Mouse (Mus musculus) midbrain, embryonic 16.5 days (tissue): ENCODE measurements at regions not wholly inside any gene's neighbourhood (a gene's known extent, or its start where the extent isn't known, plus 50 kb on each side); places are given as distances from the start of the nearest gene placed in this dataset.

Experiments used
- ATAC-seq: fragments of 200-750 bp; cut with Nextera tagmentation; 2 replicates; pipeline ENCODE4 v1.8.0; 2017; ENCODE audit warnings: moderate TSS enrichment
- H3K27ac ChIP-seq: fragments of 300-500 bp; sonication (generic); 2 replicates; pipeline ENCODE4 v1.5.1; 2014; ENCODE audit warnings: mild to moderate bottlenecking, low read length, mixed read lengths
- H3K27me3 ChIP-seq: fragments of 300-500 bp; sonication (generic); 2 replicates; pipeline ENCODE4 v1.6.1; 2014; ENCODE audit warnings: low read depth, low read length, mixed read lengths; ENCODE audit not compliant: control insufficient read depth, insufficient read depth
- H3K36me3 ChIP-seq: fragments of 300-500 bp; sonication (generic); 2 replicates; pipeline ENCODE4 v1.6.1; 2014; ENCODE audit warnings: mild to moderate bottlenecking, low read length, moderate library complexity, mixed read lengths; ENCODE audit not compliant: control insufficient read depth, insufficient read depth
- H3K4me1 ChIP-seq: fragments of 300-500 bp; sonication (generic); 2 replicates; pipeline ENCODE4 v1.6.1; 2014; ENCODE audit warnings: mild to moderate bottlenecking, low read length, mixed read lengths; ENCODE audit not compliant: control insufficient read depth, insufficient read depth
- H3K4me2 ChIP-seq: fragments of 300-500 bp; sonication (generic); 2 replicates; pipeline ENCODE4 v1.6.1; 2014; ENCODE audit warnings: mild to moderate bottlenecking, low read length, mixed read lengths
- H3K4me3 ChIP-seq: fragments of 300-500 bp; sonication (generic); 2 replicates; pipeline ENCODE4 v1.5.1; 2014; ENCODE audit warnings: low read depth, mild to moderate bottlenecking, low read length, moderate library complexity, mixed read lengths
- H3K9ac ChIP-seq: fragments of 300-500 bp; sonication (generic); 2 replicates; pipeline ENCODE4 v1.6.1; 2014; ENCODE audit warnings: low read depth, low read length, mixed read lengths
- H3K9me3 ChIP-seq: fragments of 300-500 bp; sonication (generic); replicated peaks from 2 replicates; pipeline ENCODE4 v1.6.1; 2014; ENCODE audit warnings: mild to moderate bottlenecking, low read length, mixed read lengths; ENCODE audit not compliant: control insufficient read depth, poor library complexity, severe bottlenecking
- WGBS: fragments of 180-500 bp; shearing (Covaris S2); extraction: QIAGEN DNeasy Blood & Tissue Kit; methylation state at CpG from one replicate; pipeline ENCODE4 v1.1.7; 2014; 5-methylcytosine and 5-hydroxymethylcytosine counted together

GRCm38 (mm10) chr13:101408885-101409284, 359.1 kb downstream of the Pik3r1 start:
- ATAC-seq = no peak
- H3K4me2 ChIP-seq = no peak overlapping the region
- H3K36me3 ChIP-seq = no peaks in the 10 kb centered on the region
- H3K4me1 ChIP-seq = no peaks in the 10 kb centered on the region
- no peaks in the 10 kb centered on the region for H3K27me3 ChIP-seq
- no peak overlapping the region for H3K4me3 ChIP-seq
- H3K9me3 ChIP-seq = no peaks in the 10 kb centered on the region
- no peak overlapping the region for H3K27ac ChIP-seq
- H3K9ac ChIP-seq = no peak overlapping the region
- 86% methylated on average over 4 of the region's 4 CpGs for WGBS

- WGBS = 96% methylated on average over 1 of the region's 1 CpGs
Observed at GRCm38 (mm10) chr13:101407633-101408032, 360.4 kb downstream of the Pik3r1 start.

GRCm38 (mm10) chr13:101373581-101374189, 394.3 kb downstream of the Pik3r1 start:
- no peaks in the 10 kb centered on the region for H3K9me3 ChIP-seq
- ATAC-seq = no peak
- no peak overlapping the region for H3K4me2 ChIP-seq
- no peaks in the 10 kb centered on the region for H3K36me3 ChIP-seq
- H3K9ac ChIP-seq = no peak overlapping the region
- H3K4me3 ChIP-seq = no peak overlapping the region
- H3K27me3 ChIP-seq = no peaks in the 10 kb centered on the region
- WGBS = 59% methylated on average over 5 of the region's 5 CpGs
- no peak overlapping the region for H3K27ac ChIP-seq
- H3K4me1 ChIP-seq = no peaks in the 10 kb centered on the region

More at GRCm38 (mm10) chr13:101407633-101408032, 360.4 kb downstream of the Pik3r1 start:
- no peaks in the 10 kb centered on the region for H3K27me3 ChIP-seq
- H3K9ac ChIP-seq = no peak overlapping the region
- H3K36me3 ChIP-seq = no peaks in the 10 kb centered on the region
- no peaks in the 10 kb centered on the region for H3K4me1 ChIP-seq
- no peaks in the 10 kb centered on the region for H3K9me3 ChIP-seq
- no peak overlapping the region for H3K27ac ChIP-seq
- no peak overlapping the region for H3K4me3 ChIP-seq
- no peak overlapping the region for H3K4me2 ChIP-seq
- ATAC-seq = no peak

- ATAC-seq = no peak
- no peaks in the 10 kb centered on the region for H3K9me3 ChIP-seq
- H3K9ac ChIP-seq = no peak overlapping the region
- no peak overlapping the region for H3K27ac ChIP-seq
- H3K4me1 ChIP-seq = no peaks in the 10 kb centered on the region
- 100% methylated on average over 1 of the region's 1 CpGs for WGBS
- H3K4me2 ChIP-seq = no peak overlapping the region
- H3K4me3 ChIP-seq = no peak overlapping the region
- no peaks in the 10 kb centered on the region for H3K27me3 ChIP-seq
- no peaks in the 10 kb centered on the region for H3K36me3 ChIP-seq
Observed at GRCm38 (mm10) chr13:101371906-101372305, 396.1 kb downstream of the Pik3r1 start.

GRCm38 (mm10) chr13:101368170-101368569, 399.8 kb downstream of the Pik3r1 start:
- WGBS = 82% methylated on average over 5 of the region's 5 CpGs
- H3K9ac ChIP-seq = no peak overlapping the region
- H3K27ac ChIP-seq = no peak overlapping the region
- H3K4me3 ChIP-seq = no peak overlapping the region
- no peaks in the 10 kb centered on the region for H3K36me3 ChIP-seq
- H3K4me1 ChIP-seq = no peaks in the 10 kb centered on the region
- ATAC-seq = no peak
- no peaks in the 10 kb centered on the region for H3K27me3 ChIP-seq
- H3K9me3 ChIP-seq = no peaks in the 10 kb centered on the region
- H3K4me2 ChIP-seq = no peak overlapping the region

GRCm38 (mm10) chr13:101355363-101355762, 412.7 kb downstream of the Pik3r1 start:
- Histone ChIP-seq H3K4me1 (no peaks in the 10 kb centered on the region), H3K27me3 (no peaks in the 10 kb centered on the region), H3K36me3 (no peaks in the 10 kb centered on the region), H3K9ac (no peak overlapping the region), H3K9me3 (no peaks in the 10 kb centered on the region), H3K4me2 (no peak overlapping the region), H3K27ac (no peak overlapping the region), H3K4me3 (no peak overlapping the region)
- WGBS = 92% methylated on average over 3 of the region's 3 CpGs
- ATAC-seq = no peak

- Histone ChIP-seq H3K27ac (no peak overlapping the region), H3K9me3 (no peaks in the 10 kb centered on the region), H3K4me1 (no peaks in the 10 kb centered on the region), H3K4me3 (no peak overlapping the region), H3K27me3 (no peaks in the 10 kb centered on the region), H3K4me2 (no peak overlapping the region), H3K9ac (no peak overlapping the region), H3K36me3 (no peaks in the 10 kb centered on the region)
- no peak for ATAC-seq
- WGBS = 85% methylated on average over 4 of the region's 4 CpGs
Observed at GRCm38 (mm10) chr13:101351123-101351522, 416.9 kb downstream of the Pik3r1 start.

GRCm38 (mm10) chr13:101349354-101349753, 418.7 kb downstream of the Pik3r1 start:
- Histone ChIP-seq H3K4me2 (no peak overlapping the region), H3K9me3 (no peaks in the 10 kb centered on the region), H3K9ac (no peak overlapping the region), H3K27ac (no peak overlapping the region), H3K36me3 (no peaks in the 10 kb centered on the region), H3K27me3 (no peaks in the 10 kb centered on the region), H3K4me1 (no peaks in the 10 kb centered on the region), H3K4me3 (no peak overlapping the region)
- ATAC-seq = no peak
- WGBS = 96% methylated on average over 2 of the region's 2 CpGs

- 88% methylated on average over 3 of the region's 3 CpGs for WGBS
Observed at GRCm38 (mm10) chr13:101338280-101338872, 429.6 kb downstream of the Pik3r1 start.

More at GRCm38 (mm10) chr13:101338280-101338872, 429.6 kb downstream of the Pik3r1 start:
- Histone ChIP-seq H3K4me2 (no peak overlapping the region), H3K4me3 (no peak overlapping the region), H3K27ac (no peak overlapping the region), H3K9me3 (no peaks in the 10 kb centered on the region), H3K9ac (no peak overlapping the region), H3K27me3 (no peaks in the 10 kb centered on the region), H3K4me1 (no peaks in the 10 kb centered on the region), H3K36me3 (no peaks in the 10 kb centered on the region)
- ATAC-seq = no peak
